8 mouse cellular contexts compared by ENCODE assay signal in genomic region chrX:50622984-50623455, GRCm38 (mm10).
DNase-seq lines count a peak whose midpoint lies in the region; ATAC-seq and TF ChIP-seq lines count a peak whose summit lies in the region.

No protein-coding gene starts in this region.

- TF ChIP-seq POLR2A in lung, adult 2 months (IDR thresholded peaks at IDR 0.05; ENCODE audit: borderline replicate concordance, extremely low read depth, low read depth, low read length) = no peak

- peak overlapping the region; percentile 35 for H3K4me3 ChIP-seq in lung, embryonic 16.5 days (ENCODE audit: low read length)
- H3K4me3 ChIP-seq in lung, adult 2 months (replicated peaks; ENCODE audit: extremely low read depth, low read depth, low read length) = no peak overlapping the region
- peak overlapping the region; percentile 36 for H3K4me3 ChIP-seq in limb, embryonic 10.5 days
- H3K4me3 ChIP-seq in midbrain, embryonic 12.5 days = peak overlapping the region; percentile 26; the same call in 1 of the 2 replicates

- H3K4me1 ChIP-seq in lung, embryonic 16.5 days (replicated peaks; ENCODE audit: control insufficient read depth, insufficient read depth, low read length) = no peaks in the 10 kb centered on the region
- H3K4me1 ChIP-seq in lung, adult 2 months (ENCODE audit: control insufficient read depth, insufficient read depth, low read length) = no peaks in the 10 kb centered on the region
- H3K4me1 ChIP-seq in limb, embryonic 10.5 days = no peaks in the 10 kb centered on the region
- H3K4me1 ChIP-seq in midbrain, embryonic 12.5 days = no peaks in the 10 kb centered on the region

- H3K27me3 ChIP-seq in lung, embryonic 16.5 days (ENCODE audit: control insufficient read depth, insufficient read depth, low read depth, low read length) = no peaks in the 10 kb centered on the region
- no peaks in the 10 kb centered on the region for H3K27me3 ChIP-seq in limb, embryonic 10.5 days (ENCODE audit: low read depth, poor library complexity, severe bottlenecking)
- no peaks in the 10 kb centered on the region for H3K27me3 ChIP-seq in midbrain, embryonic 12.5 days

- H3K4me2 ChIP-seq in lung, embryonic 16.5 days (ENCODE audit: low read depth, low read length) = no peak overlapping the region
- H3K4me2 ChIP-seq in midbrain, embryonic 12.5 days (replicated peaks) = no peak overlapping the region

- WGBS in lung, embryonic 16.5 days = 61% methylated on average over 19 of the region's 19 CpGs
- WGBS in lung, adult 2 months = 45% methylated on average over 19 of the region's 19 CpGs
- WGBS in limb, embryonic 10.5 days = 74% methylated on average over 19 of the region's 19 CpGs
- WGBS in midbrain, embryonic 12.5 days = 64% methylated on average over 19 of the region's 19 CpGs

- no peaks in the 10 kb centered on the region for H3K9me3 ChIP-seq in lung, embryonic 16.5 days (ENCODE audit: control insufficient read depth, low read length)
- H3K9me3 ChIP-seq in limb, embryonic 10.5 days (replicated peaks) = no peaks in the 10 kb centered on the region
- no peaks in the 10 kb centered on the region for H3K9me3 ChIP-seq in midbrain, embryonic 12.5 days

- no peak overlapping the region for H3K9ac ChIP-seq in lung, embryonic 16.5 days (ENCODE audit: low read length)
- H3K9ac ChIP-seq in midbrain, embryonic 12.5 days (replicated peaks) = no peak overlapping the region

- DNase-seq in adrenal gland, postnatal 14 days = peak; percentile 83
- no peak for DNase-seq in adrenal gland, postnatal 10 days
- DNase-seq in lung, adult 2 months = no peak
- peak; percentile 49 for DNase-seq in forelimb bud, embryonic 11.5 days (ENCODE audit: low read depth, low spot score)
- DNase-seq in limb, embryonic 10.5 days (ENCODE audit: low spot score) = peak; percentile 40
- peak; percentile 51 for DNase-seq in yolk sac, embryonic 10.5 days (ENCODE audit: low spot score)

- no peak for TF ChIP-seq CTCF in lung, adult 2 months (IDR thresholded peaks at IDR 0.05; ENCODE audit: insufficient read depth, low read length)

- peak; percentile 52; the same call in 1 of the 2 replicates for ATAC-seq in lung, embryonic 16.5 days (ENCODE audit: low read depth)
- 0 out of 2 replicates have a peak, but pooled peaks have one; percentile 60 for ATAC-seq in midbrain, embryonic 12.5 days (ENCODE audit: low FRiP score, low read depth)

- H3K27ac ChIP-seq in lung, embryonic 16.5 days (ENCODE audit: low read length) = 0 out of 2 replicates have a peak overlapping the region, but pooled peaks have one; percentile 52
- 0 out of 2 replicates have a peak overlapping the region, but pooled peaks have one; percentile 61 for H3K27ac ChIP-seq in limb, embryonic 10.5 days
- H3K27ac ChIP-seq in midbrain, embryonic 12.5 days (replicated peaks) = no peak overlapping the region

- H3K36me3 ChIP-seq in lung, embryonic 16.5 days (ENCODE audit: control insufficient read depth, insufficient read depth, low read length) = 0 out of 2 replicates have a peak, but pooled peaks cover 2% of the 10 kb centered on the region
- peaks cover 42% of the 10 kb centered on the region for H3K36me3 ChIP-seq in limb, embryonic 10.5 days
- H3K36me3 ChIP-seq in midbrain, embryonic 12.5 days = 0 out of 2 replicates have a peak, but pooled peaks cover 4% of the 10 kb centered on the region

Comparison
In these comparisons a context has a peak if more than half of its experiments do, and no peak if none do; other contexts are left out.
1. DNase-seq: peak in adrenal gland, postnatal 14 days (single experiment), forelimb bud, embryonic 11.5 days (single experiment), limb, embryonic 10.5 days (single experiment) and yolk sac, embryonic 10.5 days (single experiment); none in adrenal gland, postnatal 10 days (single experiment) and lung, adult 2 months (single experiment).